Mouse (Mus musculus) lung, postnatal 0 days (tissue): ENCODE results near the gene Ube2j1. TPM values are rescaled to one million over a fixed set of nuclear protein-coding genes. Genes with fewer than 3 reads are reported as not detected.

Experiments
- ATAC-seq: fragments of 200-750 bp; cut with Nextera tagmentation; 2 replicates; pipeline ENCODE4 v1.8.0; 2017; ENCODE audit warnings: moderate library complexity
- DNase-seq: peaks from one replicate; pipeline ENCODE4 v3.0.0-alpha.2; 2016; ENCODE audit warnings: low spot score
- H3K27ac ChIP-seq: fragments of 300-500 bp; sonication (generic); 2 replicates; pipeline ENCODE4 v1.5.1; 2014; ENCODE audit warnings: antibody characterized with exemption, mild to moderate bottlenecking, low read length, mixed read lengths
- H3K27me3 ChIP-seq: fragments of 300-500 bp; sonication (generic); replicated peaks from 2 replicates; pipeline ENCODE4 v1.6.1; 2014; ENCODE audit warnings: low read length, mixed read lengths; ENCODE audit not compliant: insufficient read depth
- H3K36me3 ChIP-seq: fragments of 300-500 bp; sonication (generic); 2 replicates; pipeline ENCODE4 v1.6.1; 2014; ENCODE audit warnings: low read length, mixed read lengths; ENCODE audit not compliant: insufficient read depth
- H3K4me1 ChIP-seq: fragments of 300-500 bp; sonication (generic); 2 replicates; pipeline ENCODE4 v1.6.1; 2014; ENCODE audit warnings: antibody characterized with exemption, low read depth, low read length, mixed read lengths; ENCODE audit not compliant: insufficient read depth
- H3K4me2 ChIP-seq: fragments of 300-500 bp; sonication (generic); replicated peaks from 2 replicates; pipeline ENCODE4 v1.6.1; 2014; ENCODE audit warnings: low read depth, mild to moderate bottlenecking, low read length, moderate library complexity, mixed read lengths
- H3K4me3 ChIP-seq: fragments of 300-500 bp; sonication (generic); 2 replicates; pipeline ENCODE4 v1.5.1; 2014; ENCODE audit warnings: low read depth, low read length
- H3K9ac ChIP-seq: fragments of 300-500 bp; sonication (generic); replicated peaks from 2 replicates; pipeline ENCODE4 v1.6.1; 2014; ENCODE audit warnings: low read depth, mild to moderate bottlenecking
- H3K9me3 ChIP-seq: fragments of 300-500 bp; sonication (generic); 2 replicates; pipeline ENCODE4 v1.6.1; 2016; ENCODE audit warnings: low read length, mixed read lengths
- CTCF ChIP-seq: IDR thresholded peaks from 2 replicates; pipeline ENCODE4 v1.5.1; 2016; ENCODE audit warnings: antibody characterized with exemption, mild to moderate bottlenecking
- EP300 ChIP-seq: IDR thresholded peaks from 2 replicates; pipeline ENCODE4 v1.6.1; 2016; ENCODE audit warnings: antibody characterized with exemption, mild to moderate bottlenecking, control low read depth
- WGBS: fragments of 180-500 bp; shearing (Covaris S2); extraction: QIAGEN DNeasy Blood & Tissue Kit; methylation state at CpG from one replicate; pipeline ENCODE4 v1.1.7; 2014; 5-methylcytosine and 5-hydroxymethylcytosine counted together
- polyA plus RNA-seq: library from polyadenylated mRNA; unstranded; fragments of >200 nt; fragmentation: Nextera tagmentation; extraction: Ambion mirVana; gene quantifications from 2 replicates; pipeline ENCODE4 v1.2.1, GENCODE M21; 2015

Gene Ube2j1
- polyA plus RNA-seq, 1 experiment from 2014 or later, result 36.8 TPM

GRCm38 (mm10) chr4:33077724-33078123 lies 46.5 kb downstream of the Ube2j1 start:
- ATAC-seq (no peak), DNase-seq (no peak)

GRCm38 (mm10) chr4:33078492-33078891 lies 47.3 kb downstream of the Ube2j1 start:
- no peak overlapping the region for H3K4me3 ChIP-seq
- TF ChIP-seq EP300, result no peak
- TF ChIP-seq CTCF, result no peak
- DNase-seq, result no peak
- no peak overlapping the region for H3K9ac ChIP-seq
- H3K9me3 ChIP-seq, result no peaks in the 10 kb centered on the region
- no peak overlapping the region for H3K27ac ChIP-seq
- WGBS, result 96% methylated on average over 3 of the region's 3 CpGs
- H3K36me3 ChIP-seq, result no peaks in the 10 kb centered on the region
- H3K4me1 ChIP-seq, result no peaks in the 10 kb centered on the region
- no peak for ATAC-seq
- no peak overlapping the region for H3K4me2 ChIP-seq
- H3K27me3 ChIP-seq, result no peaks in the 10 kb centered on the region

More at GRCm38 (mm10) chr4:33077724-33078123, 46.5 kb downstream of the Ube2j1 start:
- WGBS, result 50% methylated on average over 8 of the region's 8 CpGs
- Histone ChIP-seq H3K27me3 (no peaks in the 10 kb centered on the region), H3K27ac (no peak overlapping the region), H3K4me1 (no peaks in the 10 kb centered on the region), H3K4me2 (no peak overlapping the region), H3K9me3 (no peaks in the 10 kb centered on the region), H3K9ac (no peak overlapping the region), H3K36me3 (no peaks in the 10 kb centered on the region), H3K4me3 (no peak overlapping the region)
- no peak for TF ChIP-seq EP300
- no peak for TF ChIP-seq CTCF

- no peak overlapping the region for H3K4me2 ChIP-seq
- TF ChIP-seq EP300, result no peak
- TF ChIP-seq CTCF, result no peak
- H3K36me3 ChIP-seq, result no peaks in the 10 kb centered on the region
- H3K27me3 ChIP-seq, result no peaks in the 10 kb centered on the region
- no peak overlapping the region for H3K4me3 ChIP-seq
- 83% methylated on average over 6 of the region's 6 CpGs for WGBS
- no peaks in the 10 kb centered on the region for H3K9me3 ChIP-seq
- no peak for DNase-seq
- H3K4me1 ChIP-seq, result no peaks in the 10 kb centered on the region
- no peak overlapping the region for H3K27ac ChIP-seq
- no peak for ATAC-seq
- H3K9ac ChIP-seq, result no peak overlapping the region
Observed at GRCm38 (mm10) chr4:33099118-33099694, 68.0 kb downstream of the Ube2j1 start.

Other genes with a start within 250 kb of the Ube2j1 start
- 92.5 and 95.1 TPM in 2 replicates for gene Lyrm2, start 231.2 kb upstream of the Ube2j1 start, polyA plus RNA-seq
- 1.2 and 1.3 TPM in 2 replicates for gene Ankrd6, start 80.6 kb upstream of the Ube2j1 start, polyA plus RNA-seq
- gene Rragd, start 48.4 kb upstream of the Ube2j1 start, polyA plus RNA-seq, result 5.6 and 7.8 TPM in 2 replicates
- 0.14 and 0.27 TPM in 2 replicates for gene Gabrr2, start 31.6 kb downstream of the Ube2j1 start, polyA plus RNA-seq
- 0.06 TPM in 1 of 2 replicates, not detected in the other for gene Gabrr1, start 101.1 kb downstream of the Ube2j1 start, polyA plus RNA-seq
- gene Pm20d2, start 158.3 kb downstream of the Ube2j1 start, polyA plus RNA-seq, result 0.70 and 0.86 TPM in 2 replicates
- gene Srsf12, start 177.6 kb downstream of the Ube2j1 start, polyA plus RNA-seq, result 0.16 and 0.31 TPM in 2 replicates